Mouse (Mus musculus) CH12.LX (cell line): ENCODE results near the gene Pigt. TPM values are rescaled to one million over a fixed set of nuclear protein-coding genes. Genes with fewer than 3 reads are reported as not detected.

Source experiments
- DNase-seq: peaks from one replicate; pipeline ENCODE4 v3.0.0-alpha.2; 2013; ENCODE audit errors: extremely low read depth
- H3K27ac ChIP-seq: 2 replicates; pipeline ENCODE4 v1.5.1; 2012; ENCODE audit warnings: low read depth, mild to moderate bottlenecking, control low read depth, moderate library complexity; ENCODE audit not compliant: insufficient read depth
- H3K27me3 ChIP-seq: replicated peaks from 2 replicates; pipeline ENCODE3; 2012; ENCODE audit warnings: inconsistent platforms
- H3K36me3 ChIP-seq, 2 experiments: replicated peaks in 1 of 2; 2 replicates each; pipeline versions ENCODE3 to v1.6.1; 2012; ENCODE audit warnings: inconsistent platforms in 1 of 2, low read length in 1 of 2, mild to moderate bottlenecking in 1 of 2, mixed read lengths in 1 of 2, moderate library complexity in 1 of 2; ENCODE audit not compliant: control insufficient read depth in 1 of 2, insufficient read depth in 1 of 2
- H3K4me1 ChIP-seq, 2 experiments: 2 replicates each; pipeline ENCODE4 v1.6.1; 2012; ENCODE audit warnings: inconsistent platforms in 1 of 2, moderate library complexity in 1 of 2; ENCODE audit not compliant: insufficient read depth in 2 of 2, control insufficient read depth in 1 of 2
- H3K4me2 ChIP-seq: 2 replicates; pipeline ENCODE4 v1.6.1; 2012; ENCODE audit warnings: low read depth, mild to moderate bottlenecking, control low read depth; ENCODE audit not compliant: poor library complexity, insufficient read depth, severe bottlenecking
- H3K4me3 ChIP-seq, 3 experiments: fragments of 150-350 bp in 1 of 3; sonication (generic) in 1 of 3; replicated peaks in 1 of 3; 2 replicates each; pipeline versions ENCODE3 to v1.5.1; 2011 to 2012; ENCODE audit warnings: low read depth in 2 of 3, low read length in 2 of 3, mild to moderate bottlenecking in 2 of 3, moderate library complexity in 2 of 3, control low read depth in 1 of 3, improper control_type of control experiment in 1 of 3, inconsistent platforms in 1 of 3, mixed read lengths in 1 of 3; ENCODE audit not compliant: poor library complexity in 1 of 3
- H3K79me2 ChIP-seq: replicated peaks from 2 replicates; pipeline ENCODE4 v1.6.1; 2012; ENCODE audit warnings: mild to moderate bottlenecking, moderate library complexity; ENCODE audit not compliant: control insufficient read depth, poor library complexity, insufficient read depth, severe bottlenecking; ENCODE audit errors: extremely low read depth
- H3K9ac ChIP-seq: 2 replicates; pipeline ENCODE4 v1.6.1; 2012; ENCODE audit warnings: low read depth, mild to moderate bottlenecking, control low read depth, moderate library complexity; ENCODE audit not compliant: insufficient read depth
- H3K9me3 ChIP-seq: replicated peaks from 2 replicates; pipeline ENCODE3; 2012; ENCODE audit warnings: low read length, inconsistent platforms, mixed read lengths
- BHLHE40 ChIP-seq: IDR thresholded peaks from 2 replicates; pipeline ENCODE4 v1.6.1; 2011; ENCODE audit warnings: mild to moderate bottlenecking, low read depth, low read length, improper control_type of control experiment
- CTCF ChIP-seq, 2 experiments: IDR thresholded peaks in 1 of 2; conservative IDR thresholded peaks in 1 of 2; 2 replicates each; pipeline ENCODE4 v1.5.1; 2011 to 2012; ENCODE audit warnings: low read depth in 2 of 2, low read length in 2 of 2, improper control_type of control experiment in 1 of 2, inconsistent platforms in 1 of 2, mild to moderate bottlenecking in 1 of 2, moderate library complexity in 1 of 2
- EP300 ChIP-seq: IDR thresholded peaks from 2 replicates; pipeline ENCODE4 v1.6.1; 2011; ENCODE audit warnings: low read length, improper control_type of control experiment
- ETS1 ChIP-seq: conservative IDR thresholded peaks from 2 replicates; pipeline ENCODE4 v1.6.1; 2012; ENCODE audit warnings: low read depth, mild to moderate bottlenecking, inconsistent platforms, low read length, improper control_type of control experiment, moderate library complexity
- IRF4 ChIP-seq: IDR thresholded peaks from 2 replicates; pipeline ENCODE4 v1.6.1; 2014; ENCODE audit warnings: low read depth, mild to moderate bottlenecking, inconsistent platforms, low read length, improper control_type of control experiment
- JUN ChIP-seq: IDR thresholded peaks from 2 replicates; pipeline ENCODE4 v1.6.1; 2011; ENCODE audit warnings: low read depth, mild to moderate bottlenecking, low read length, improper control_type of control experiment, moderate library complexity; ENCODE audit not compliant: insufficient read depth
- JUND ChIP-seq: conservative IDR thresholded peaks from 2 replicates; pipeline ENCODE4 v1.6.1; 2011; ENCODE audit warnings: low read depth, low read length, improper control_type of control experiment
- KAT2A ChIP-seq: IDR thresholded peaks from 2 replicates; pipeline ENCODE4 v1.6.1; 2012; ENCODE audit warnings: low read length, improper control_type of control experiment, inconsistent platforms; ENCODE audit not compliant: insufficient replicate concordance
- MAX ChIP-seq: IDR thresholded peaks from 2 replicates; pipeline ENCODE4 v1.6.1; 2011; ENCODE audit warnings: low read length, improper control_type of control experiment
- MAZ ChIP-seq: IDR thresholded peaks from 2 replicates; pipeline ENCODE4 v1.6.1; 2012; ENCODE audit warnings: low read depth, mild to moderate bottlenecking, inconsistent platforms, low read length, improper control_type of control experiment, moderate library complexity
- NRF1 ChIP-seq: IDR thresholded peaks from 2 replicates; pipeline ENCODE4 v1.6.1; 2014; ENCODE audit warnings: low read depth, mild to moderate bottlenecking, inconsistent platforms, low read length, improper control_type of control experiment, moderate library complexity
- SMC3 ChIP-seq: IDR thresholded peaks from 2 replicates; pipeline ENCODE4 v1.6.1; 2011; ENCODE audit warnings: low read depth, low read length, improper control_type of control experiment
- TCF12 ChIP-seq: IDR thresholded peaks from 2 replicates; pipeline ENCODE4 v1.6.1; 2014; ENCODE audit warnings: low read depth, mild to moderate bottlenecking, inconsistent platforms, low read length, improper control_type of control experiment
- USF2 ChIP-seq: conservative IDR thresholded peaks from 2 replicates; pipeline ENCODE4 v1.6.1; 2011; ENCODE audit warnings: low read depth, low read length, improper control_type of control experiment
- ZC3H11A ChIP-seq: IDR thresholded peaks from 2 replicates; pipeline ENCODE4 v1.6.1; 2012; ENCODE audit warnings: low read depth, mild to moderate bottlenecking, inconsistent platforms, low read length, improper control_type of control experiment
- ZNF384 ChIP-seq: IDR thresholded peaks from 2 replicates; pipeline ENCODE4 v1.6.1; 2012; ENCODE audit warnings: low read depth, low read length, improper control_type of control experiment, inconsistent platforms
- dilution Hi-C: fragments of 300-500 bp; cut with MboI; formaldehyde crosslinking; loops from 2 replicates; pipeline ENCODE4 v1.14.3; 2020; ENCODE audit warnings: low sequenced_read_pairs; ENCODE audit not compliant: extremely low pct_unique_long_range_greater_than_20kb, extremely low pct_ligation_motif_present
- in situ Hi-C: fragments of 300-500 bp; cut with MboI; formaldehyde crosslinking; loops from 3 replicates; pipeline ENCODE4 v1.14.3; 2019; ENCODE audit warnings: low sequenced_read_pairs, low pct_ligation_motif_present, low pct_unique_long_range_greater_than_20kb, mixed read lengths
- polyA plus RNA-seq: library from polyadenylated mRNA; unstranded; fragments of >175 nt; gene quantifications from 2 replicates; pipeline ENCODE4 v1.2.1, GENCODE M21; 2012; ENCODE audit warnings: low read depth; ENCODE audit not compliant: insufficient read length
- total RNA-seq, 2 experiments: library from RNA; depleted of rRNA; stranded (reverse); fragments of 300-350 nt in 1 of 2; fragments of >200 nt in 1 of 2; gene quantifications; 2 replicates each; pipeline ENCODE4 v1.2.3; 2012 to 2014

Gene Pigt
- total and polyA plus RNA-seq, 3 experiments, result 14.0 to 91.8 (median 39.2) TPM

DNA sequence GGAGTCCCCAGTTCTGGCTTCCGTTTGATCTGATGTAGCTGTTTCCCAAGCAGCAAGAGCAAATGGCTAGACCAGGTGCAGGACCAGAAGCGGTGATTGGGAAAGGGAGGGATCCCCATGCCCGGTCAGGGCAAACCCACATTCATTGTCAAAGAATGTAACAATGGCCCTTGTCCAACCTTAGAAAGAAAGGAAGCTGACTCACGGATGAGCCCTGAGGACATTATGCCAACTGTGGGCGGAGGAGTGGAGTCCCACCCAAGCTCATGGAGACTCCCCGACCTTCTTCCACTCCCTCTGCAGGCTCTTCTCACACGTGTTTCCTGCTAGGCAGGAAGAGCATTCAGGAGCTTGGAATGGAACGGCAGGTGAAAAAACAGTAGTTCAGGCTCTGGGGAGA lies 16.1 kb downstream of the Pigt start:
- Histone ChIP-seq H3K4me3 (no peak overlapping the region), H3K4me1 (no peaks in the 10 kb centered on the region), H3K79me2 (no peaks in the 10 kb centered on the region), H3K27me3 (peaks cover 2% of the 10 kb centered on the region), H3K9ac (no peak overlapping the region), H3K9me3 (peaks cover 7% of the 10 kb centered on the region), H3K27ac (no peak overlapping the region), H3K4me2 (no peak overlapping the region), H3K36me3 (peaks cover 4 to 30% of the 10 kb centered on the region in 2 experiments)
- no peak for TF ChIP-seq JUN
- TF ChIP-seq USF2, result no peak
- no peak for TF ChIP-seq SMC3
- no peak for TF ChIP-seq MAX
- TF ChIP-seq TCF12, result no peak
- no peak for TF ChIP-seq EP300
- no peak for TF ChIP-seq KAT2A
- TF ChIP-seq CTCF (conservative IDR thresholded peaks at IDR 0.05 in 1 of 2, IDR thresholded peaks at IDR 0.05 in 1 of 2; ENCODE audit: low read depth in 2 of 2, low read length in 2 of 2), result no peak
- TF ChIP-seq BHLHE40, result no peak
- TF ChIP-seq ZNF384, result no peak
- no peak for TF ChIP-seq IRF4
- no peak for TF ChIP-seq NRF1
- TF ChIP-seq ETS1, result no peak
- no peak for TF ChIP-seq ZC3H11A
- in situ Hi-C loops, result no loop called here
- dilution Hi-C loops, result no loop called here
- DNase-seq, result no peak

DNA sequence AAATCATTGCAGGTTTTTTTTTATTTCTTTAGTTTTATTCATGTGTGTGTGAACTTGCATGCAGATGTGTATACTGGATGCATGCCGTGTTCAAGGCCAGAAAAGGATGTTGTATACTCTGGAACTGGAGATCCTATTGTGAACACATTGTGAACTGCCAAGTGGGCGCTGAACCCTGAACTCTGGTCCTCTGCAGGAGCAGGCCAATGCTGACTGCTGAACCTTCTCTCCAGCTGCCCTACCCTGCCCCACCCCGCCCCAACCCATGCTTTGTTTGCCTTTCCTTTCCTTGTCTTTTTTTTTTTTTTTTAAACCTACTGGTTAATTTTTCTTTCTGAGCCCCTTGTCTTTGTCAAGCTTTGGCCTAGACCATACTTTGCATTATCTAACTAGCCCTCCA lies 17.6 kb downstream of the Pigt start:
- Histone ChIP-seq H3K79me2 (no peaks in the 10 kb centered on the region), H3K9me3 (peaks cover 7% of the 10 kb centered on the region), H3K4me2 (no peak overlapping the region)
- dilution Hi-C loops, result no loop called here
- no peak for TF ChIP-seq MAZ
- no peak for TF ChIP-seq JUND
- no peak for TF ChIP-seq NRF1
- TF ChIP-seq, all 38 proteins: peak for 0
- no peak overlapping the region for H3K9ac ChIP-seq
- peaks cover 0 to 4% of the 10 kb centered on the region in 2 experiments; a peak in 1 of 4 replicates for H3K4me1 ChIP-seq
- DNase-seq, result no peak
- H3K27me3 ChIP-seq, result peaks cover 9% of the 10 kb centered on the region
- in situ Hi-C loops, result loop anchor here (5.0 kb wide), 1 partner anchor 108 kb away; the partner anchor contains the start of gene Matn4
- peaks cover 0 to 17% of the 10 kb centered on the region in 2 experiments for H3K36me3 ChIP-seq
- H3K4me3 ChIP-seq, result no peak overlapping the region
- no peak overlapping the region for H3K27ac ChIP-seq
